Mouse (Mus musculus) liver, embryonic 14.5 days (tissue): ENCODE results near the gene Pdgfa. TPM values are rescaled to one million over a fixed set of nuclear protein-coding genes. Genes with fewer than 3 reads are reported as not detected.

Experiments used
- ATAC-seq: fragments of 200-750 bp; cut with Nextera tagmentation; 2 replicates; pipeline ENCODE4 v1.8.0; 2017; ENCODE audit warnings: moderate number of reproducible peaks, mild to moderate bottlenecking, moderate library complexity; ENCODE audit not compliant: insufficient read depth
- DNase-seq, 3 experiments: peaks; one replicate each; pipeline ENCODE4 v3.0.0-alpha.2; 2012 to 2013; ENCODE audit warnings: low read depth in 3 of 3, low spot score in 3 of 3
- H3K27ac ChIP-seq: fragments of 300-500 bp; sonication (generic); 2 replicates; pipeline ENCODE4 v1.5.1; 2014; ENCODE audit warnings: moderate library complexity, mild to moderate bottlenecking, control low read depth, inconsistent platforms
- H3K27me3 ChIP-seq: fragments of 300-500 bp; sonication (generic); 2 replicates; pipeline ENCODE4 v1.6.1; 2014; ENCODE audit warnings: mild to moderate bottlenecking, low read length, moderate library complexity; ENCODE audit not compliant: control insufficient read depth, insufficient read depth
- H3K36me3 ChIP-seq: fragments of 300-500 bp; sonication (generic); replicated peaks from 2 replicates; pipeline ENCODE4 v1.6.1; 2014; ENCODE audit warnings: low read depth; ENCODE audit not compliant: control insufficient read depth, insufficient read depth
- H3K4me1 ChIP-seq, 2 experiments: fragments of 200-500 bp in 1 of 2; fragments of 300-500 bp in 1 of 2; sonication (generic) in 1 of 2; replicated peaks; 2 replicates each; pipeline ENCODE4 v1.6.1; 2012 to 2014; ENCODE audit warnings: antibody characterized with exemption in 1 of 2, inconsistent platforms in 1 of 2, low read length in 1 of 2; ENCODE audit not compliant: control insufficient read depth in 2 of 2, insufficient read depth in 2 of 2
- H3K4me2 ChIP-seq: fragments of 300-500 bp; sonication (generic); 2 replicates; pipeline ENCODE4 v1.6.1; 2014; ENCODE audit warnings: low read depth, mild to moderate bottlenecking, control low read depth, moderate library complexity
- H3K4me3 ChIP-seq, 2 experiments: fragments of 200-500 bp in 1 of 2; fragments of 300-500 bp in 1 of 2; sonication (generic) in 1 of 2; 2 replicates each; pipeline ENCODE4 v1.5.1; 2012 to 2014; ENCODE audit warnings: low read depth in 2 of 2, low read length in 2 of 2, mild to moderate bottlenecking in 2 of 2, control low read depth in 1 of 2, inconsistent platforms in 1 of 2, moderate library complexity in 1 of 2; ENCODE audit not compliant: insufficient read depth in 1 of 2
- H3K9ac ChIP-seq: fragments of 300-500 bp; sonication (generic); replicated peaks from 2 replicates; pipeline ENCODE4 v1.6.1; 2014; ENCODE audit warnings: mild to moderate bottlenecking, control low read depth, moderate library complexity
- H3K9me3 ChIP-seq: fragments of 300-500 bp; sonication (generic); 2 replicates; pipeline ENCODE4 v1.6.1; 2016; ENCODE audit warnings: low read length, mixed read lengths; ENCODE audit not compliant: control insufficient read depth
- CTCF ChIP-seq: IDR thresholded peaks from 2 replicates; pipeline ENCODE4 v1.5.1; 2016; ENCODE audit warnings: antibody characterized with exemption, low read depth, control low read depth
- EP300 ChIP-seq: IDR thresholded peaks from 2 replicates; pipeline ENCODE4 v1.6.1; 2016; ENCODE audit warnings: antibody characterized with exemption, low read depth
- WGBS: fragments of 180-500 bp; shearing (Covaris S2); extraction: QIAGEN DNeasy Blood & Tissue Kit; methylation state at CpG from one replicate; pipeline ENCODE4 v1.1.7; 2014; ENCODE audit not compliant: insufficient replicate concordance; 5-methylcytosine and 5-hydroxymethylcytosine counted together
- polyA plus RNA-seq, 2 experiments: library from polyadenylated mRNA; depleted of rRNA in 1 of 2; stranded (reverse) in 1 of 2; unstranded in 1 of 2; fragments of >200 nt; fragmentation: Nextera tagmentation in 1 of 2; extraction: Ambion mirVana in 1 of 2; gene quantifications; 2 replicates each; pipeline versions ENCODE4 v1.2.1 to v1.2.3; 2012 to 2014

The Pdgfa gene
- polyA plus RNA-seq, 2 experiments: 0.39 to 1.5 TPM

DNA sequence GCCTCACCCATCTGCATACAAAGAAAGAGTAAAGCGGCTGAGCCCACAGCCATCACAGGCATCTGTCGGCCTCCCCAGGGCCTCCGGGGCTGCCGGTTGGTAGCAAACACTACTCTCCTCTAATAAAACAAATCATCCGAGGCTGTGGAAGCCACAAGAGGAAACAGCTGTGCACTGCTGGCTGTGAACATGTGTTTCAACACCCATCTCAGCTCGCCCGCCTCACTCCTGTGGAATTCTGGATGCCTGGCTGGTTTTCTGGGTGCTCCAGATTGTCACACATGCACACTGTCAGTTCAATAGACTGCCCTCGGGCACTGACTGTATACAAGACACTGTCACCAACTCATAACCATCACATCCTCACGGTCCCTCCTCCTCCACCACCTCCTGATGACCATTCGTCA lies 40.7 kb downstream of the Pdgfa start:
- no peak overlapping the region for H3K4me3 ChIP-seq
- TF ChIP-seq CTCF (no peak), EP300 (no peak)
- ATAC-seq: no peak
- H3K27ac ChIP-seq: no peak overlapping the region
- no peak overlapping the region for H3K4me2 ChIP-seq
- no peak for DNase-seq
- no peaks in the 10 kb centered on the region for H3K9me3 ChIP-seq
- no peak overlapping the region for H3K9ac ChIP-seq
- WGBS: 24% methylated on average over 10 of the region's 10 CpGs
- H3K4me1 ChIP-seq: no peaks in the 10 kb centered on the region
- no peaks in the 10 kb centered on the region for H3K36me3 ChIP-seq
- H3K27me3 ChIP-seq: no peaks in the 10 kb centered on the region

DNA sequence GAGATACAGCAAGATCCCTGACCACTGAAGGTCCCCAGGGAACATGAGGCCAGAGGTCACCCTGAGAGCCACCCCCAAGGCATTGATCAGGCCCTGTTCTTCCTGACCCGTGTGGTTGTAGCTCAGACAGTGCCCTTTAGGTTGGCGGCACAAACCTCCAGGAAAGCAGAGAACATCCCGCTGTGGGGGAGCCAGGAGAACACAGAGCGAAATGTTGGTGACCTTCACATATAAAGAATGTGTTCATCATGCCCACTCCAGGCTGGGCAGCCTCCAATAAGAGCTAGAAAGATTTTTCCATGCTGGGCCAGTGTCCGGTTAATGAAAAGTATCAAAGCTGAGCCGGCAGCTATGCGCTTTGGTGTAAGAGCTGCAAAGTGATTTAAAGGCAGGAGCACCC lies 43.2 kb downstream of the Pdgfa start:
- WGBS: 71% methylated on average over 7 of the region's 7 CpGs
- TF ChIP-seq CTCF (no peak), EP300 (no peak)
- Histone ChIP-seq H3K9me3 (no peaks in the 10 kb centered on the region), H3K4me2 (no peak overlapping the region), H3K27me3 (no peaks in the 10 kb centered on the region), H3K9ac (no peak overlapping the region), H3K4me1 (no peaks in the 10 kb centered on the region), H3K4me3 (no peak overlapping the region), H3K36me3 (no peaks in the 10 kb centered on the region), H3K27ac (no peak overlapping the region)
- DNase-seq (no peak), ATAC-seq (no peak)

DNA sequence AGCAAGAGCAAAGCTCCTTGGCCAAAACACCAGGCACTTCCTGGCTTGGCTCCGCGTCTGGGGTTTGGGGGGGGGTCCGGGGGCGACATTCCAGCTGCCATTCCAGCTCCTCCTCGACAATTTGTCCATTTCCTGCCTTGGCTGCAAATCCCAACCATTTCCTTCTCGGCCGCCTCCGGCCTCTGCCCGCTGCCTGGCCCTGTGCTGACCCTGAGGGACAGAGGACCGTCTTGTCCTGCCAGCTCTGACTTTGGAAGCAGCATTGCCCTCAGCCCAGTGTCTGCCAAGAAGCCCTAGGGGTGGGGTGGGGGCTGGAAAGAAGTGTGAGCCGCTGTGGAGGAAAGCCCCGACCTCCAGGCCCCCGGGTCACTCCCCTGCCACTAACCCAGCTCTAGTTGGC lies 44.2 kb downstream of the Pdgfa start:
- no peaks in the 10 kb centered on the region for H3K27me3 ChIP-seq
- H3K9me3 ChIP-seq: no peaks in the 10 kb centered on the region
- H3K27ac ChIP-seq: no peak overlapping the region
- TF ChIP-seq EP300 (no peak), CTCF (no peak)
- no peak overlapping the region for H3K9ac ChIP-seq
- DNase-seq (no peak), ATAC-seq (no peak)
- H3K4me3 ChIP-seq: no peak overlapping the region
- WGBS: 38% methylated on average over 13 of the region's 13 CpGs
- H3K4me2 ChIP-seq: no peak overlapping the region
- H3K4me1 ChIP-seq: peaks cover 0 to 2% of the 10 kb centered on the region in 2 experiments; a peak in 1 of 4 replicates
- H3K36me3 ChIP-seq: no peaks in the 10 kb centered on the region

DNA sequence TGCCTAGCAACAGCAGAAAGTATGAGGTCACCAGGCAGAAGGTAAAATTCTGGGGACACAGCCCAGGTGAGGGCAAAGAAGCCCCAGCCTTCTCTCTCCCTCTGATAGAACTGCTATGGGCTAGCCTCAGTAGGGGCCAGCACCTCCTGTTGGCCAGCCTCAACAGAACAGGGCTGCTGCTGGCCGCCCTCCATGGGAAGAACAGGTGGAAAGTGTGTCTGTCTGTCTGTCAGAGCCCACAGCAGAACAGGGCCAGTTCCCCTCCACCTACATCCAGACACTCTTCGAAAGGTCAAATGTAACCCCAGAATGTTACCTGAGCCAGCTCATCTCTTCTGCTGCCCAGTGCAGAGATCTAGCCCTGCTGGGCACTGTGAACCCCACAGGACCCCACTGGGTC lies 45.9 kb downstream of the Pdgfa start:
- 33% methylated on average over 2 of the region's 2 CpGs for WGBS

DNA sequence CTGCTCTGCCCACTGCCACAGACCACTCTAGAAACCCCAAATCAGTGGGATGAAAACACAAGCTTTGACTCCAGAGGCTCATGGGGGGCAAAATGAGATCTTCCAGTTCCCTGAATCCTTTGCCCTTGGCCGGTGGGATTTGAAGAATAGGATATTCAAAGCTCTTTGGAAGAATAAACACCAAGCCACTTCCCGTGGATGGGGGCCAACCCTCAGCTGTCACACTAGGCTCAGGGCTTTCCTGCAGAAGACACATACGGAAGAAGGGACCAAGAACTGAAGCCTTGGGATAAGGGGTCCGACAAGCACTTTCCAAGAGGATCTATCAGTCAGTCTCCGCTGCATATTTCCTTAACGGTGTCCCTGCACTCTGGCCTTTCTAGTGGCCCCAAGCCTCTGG lies 48.0 kb downstream of the Pdgfa start:
- 66% methylated on average over 6 of the region's 6 CpGs for WGBS
- Histone ChIP-seq H3K4me2 (no peak overlapping the region), H3K36me3 (no peaks in the 10 kb centered on the region), H3K9me3 (no peaks in the 10 kb centered on the region), H3K27me3 (no peaks in the 10 kb centered on the region), H3K27ac (no peak overlapping the region), H3K4me3 (no peak overlapping the region), H3K9ac (no peak overlapping the region), H3K4me1 (peaks cover 0 to 2% of the 10 kb centered on the region in 2 experiments; a peak in 1 of 4 replicates)
- DNase-seq (no peak), ATAC-seq (no peak)
- no peak for TF ChIP-seq EP300
- TF ChIP-seq CTCF: no peak

More for the DNA sequence above, 45.9 kb downstream of the Pdgfa start:
- H3K36me3 ChIP-seq: no peaks in the 10 kb centered on the region
- H3K4me3 ChIP-seq: no peak overlapping the region
- no peak overlapping the region for H3K4me2 ChIP-seq
- no peak overlapping the region for H3K27ac ChIP-seq
- ATAC-seq (no peak), DNase-seq (no peak)
- no peaks in the 10 kb centered on the region for H3K9me3 ChIP-seq
- no peak overlapping the region for H3K9ac ChIP-seq
- H3K27me3 ChIP-seq: no peaks in the 10 kb centered on the region
- no peak for TF ChIP-seq CTCF
- no peak for TF ChIP-seq EP300
- peaks cover 0 to 2% of the 10 kb centered on the region in 2 experiments; a peak in 1 of 4 replicates for H3K4me1 ChIP-seq
